Comparison of ENCODE assay signal across 8 mouse cellular contexts in the genomic region with DNA sequence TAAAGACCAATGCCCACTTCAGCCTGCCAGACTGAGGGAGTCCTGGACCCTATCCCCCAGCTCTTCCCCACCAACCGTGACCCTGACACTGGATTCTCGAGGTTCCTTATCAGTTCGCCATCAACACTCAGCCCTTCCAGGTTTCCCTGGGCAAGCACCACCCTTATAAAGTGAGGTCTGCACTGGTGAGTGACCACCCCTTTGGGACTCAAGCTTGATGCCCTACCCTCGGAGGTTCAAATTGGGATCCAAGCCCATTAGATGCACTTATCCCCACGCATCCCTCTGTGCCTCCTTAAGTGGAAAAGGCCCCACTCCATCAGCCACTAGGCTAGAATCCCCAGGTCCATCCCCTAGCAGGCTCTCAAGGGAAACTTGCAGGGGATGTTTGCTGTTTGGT. TPM values are rescaled to one million over a fixed set of nuclear protein-coding genes. Genes with fewer than 3 reads are reported as not detected.
DNase-seq lines count a peak whose midpoint lies in the region; ATAC-seq and TF ChIP-seq lines count a peak whose summit lies in the region.

No protein-coding gene starts in this region.

- H3K9me3 ChIP-seq in lung, embryonic 14.5 days (ENCODE audit: low read depth, low read length), result no peaks in the 10 kb centered on the region
- H3K9me3 ChIP-seq in forebrain, embryonic 11.5 days (ENCODE audit: control insufficient read depth, low read length), result no peaks in the 10 kb centered on the region
- no peaks in the 10 kb centered on the region for H3K9me3 ChIP-seq in intestine, embryonic 15.5 days
- H3K9me3 ChIP-seq in neural tube, embryonic 12.5 days, result no peaks in the 10 kb centered on the region

- ATAC-seq in lung, embryonic 14.5 days (ENCODE audit: insufficient read depth), result no peak
- no peak for ATAC-seq in forebrain, embryonic 11.5 days (replicated peaks; ENCODE audit: low FRiP score)
- no peak for ATAC-seq in intestine, embryonic 15.5 days
- no peak for ATAC-seq in neural tube, embryonic 12.5 days (ENCODE audit: low FRiP score, low read depth)
- ATAC-seq in frontal cortex, adult (ENCODE audit: low TSS enrichment), result no peak

- TF ChIP-seq CTCF in lung, embryonic 14.5 days (IDR thresholded peaks at IDR 0.05; ENCODE audit: low read depth), result no peak

- DNase-seq in lung, embryonic 14.5 days, result no peak
- DNase-seq in lung, postnatal 10 days, result no peak
- DNase-seq in forebrain, embryonic 11.5 days (ENCODE audit: low spot score), result no peak
- DNase-seq in embryo, embryonic 10.5 days (ENCODE audit: low spot score), result no peak
- DNase-seq in lung, adult 18-20 months, result no peak

- no peaks in the 10 kb centered on the region for H3K27me3 ChIP-seq in lung, embryonic 14.5 days (ENCODE audit: insufficient read depth, low read length)
- 0 out of 2 replicates have a peak, but pooled peaks cover 4% of the 10 kb centered on the region for H3K27me3 ChIP-seq in forebrain, embryonic 11.5 days (ENCODE audit: control insufficient read depth, insufficient read depth, low read length)
- no peaks in the 10 kb centered on the region for H3K27me3 ChIP-seq in intestine, embryonic 15.5 days (replicated peaks)
- H3K27me3 ChIP-seq in neural tube, embryonic 12.5 days (replicated peaks), result no peaks in the 10 kb centered on the region

- H3K27ac ChIP-seq in lung, embryonic 14.5 days (ENCODE audit: low read depth), result no peak overlapping the region
- no peak overlapping the region for H3K27ac ChIP-seq in forebrain, embryonic 11.5 days (ENCODE audit: low read depth, low read length)
- H3K27ac ChIP-seq in intestine, embryonic 15.5 days, result no peak overlapping the region
- no peak overlapping the region for H3K27ac ChIP-seq in neural tube, embryonic 12.5 days

- no peaks in the 10 kb centered on the region for H3K36me3 ChIP-seq in lung, embryonic 14.5 days (ENCODE audit: insufficient read depth)
- H3K36me3 ChIP-seq in forebrain, embryonic 11.5 days (ENCODE audit: control insufficient read depth, insufficient read depth, low read length), result no peaks in the 10 kb centered on the region
- no peaks in the 10 kb centered on the region for H3K36me3 ChIP-seq in intestine, embryonic 15.5 days
- H3K36me3 ChIP-seq in neural tube, embryonic 12.5 days, result no peaks in the 10 kb centered on the region

- peak overlapping the region; percentile 82 for H3K4me3 ChIP-seq in lung, embryonic 14.5 days (ENCODE audit: low read depth, low read length)
- H3K4me3 ChIP-seq in forebrain, embryonic 11.5 days (ENCODE audit: low read depth, low read length), result no peak overlapping the region
- H3K4me3 ChIP-seq in intestine, embryonic 15.5 days (replicated peaks), result no peak overlapping the region
- H3K4me3 ChIP-seq in neural tube, embryonic 12.5 days, result peak overlapping the region; percentile 87

- H3K4me2 ChIP-seq in lung, embryonic 14.5 days, result peak overlapping the region; percentile 82
- H3K4me2 ChIP-seq in forebrain, embryonic 11.5 days (ENCODE audit: low read depth, low read length, severe bottlenecking), result peak overlapping the region; percentile 86; the same call in 1 of the 2 replicates
- peak overlapping the region; percentile 92 for H3K4me2 ChIP-seq in intestine, embryonic 15.5 days (replicated peaks)
- H3K4me2 ChIP-seq in neural tube, embryonic 12.5 days (replicated peaks), result peak overlapping the region; percentile 86

- H3K9ac ChIP-seq in lung, embryonic 14.5 days, result no peak overlapping the region
- no peak overlapping the region for H3K9ac ChIP-seq in forebrain, embryonic 11.5 days (ENCODE audit: low read length)
- H3K9ac ChIP-seq in intestine, embryonic 15.5 days, result no peak overlapping the region
- peak overlapping the region; percentile 97 for H3K9ac ChIP-seq in neural tube, embryonic 12.5 days

- H3K4me1 ChIP-seq in lung, embryonic 14.5 days (ENCODE audit: insufficient read depth), result peaks cover 21% of the 10 kb centered on the region
- H3K4me1 ChIP-seq in forebrain, embryonic 11.5 days (replicated peaks; ENCODE audit: control insufficient read depth, insufficient read depth, low read length), result peaks cover 10% of the 10 kb centered on the region; the same call in 1 of the 2 replicates
- peaks cover 37% of the 10 kb centered on the region for H3K4me1 ChIP-seq in intestine, embryonic 15.5 days (replicated peaks)
- peaks cover 45% of the 10 kb centered on the region for H3K4me1 ChIP-seq in neural tube, embryonic 12.5 days

- 53% methylated on average over 5 of the region's 5 CpGs for WGBS in lung, embryonic 14.5 days
- 82% methylated on average over 5 of the region's 5 CpGs for WGBS in forebrain, embryonic 11.5 days
- WGBS in intestine, embryonic 15.5 days, result 74% methylated on average over 5 of the region's 5 CpGs
- 80% methylated on average over 5 of the region's 5 CpGs for WGBS in neural tube, embryonic 12.5 days

RNA-seq across cellular contexts. Expression of a gene that starts 1.9 kb away (rescaled TPM):
- polyA plus RNA-seq in lung, embryonic 14.5 days (2014; fragmentation: Nextera tagmentation; extraction: Ambion mirVana), result 33.8 and 34.2 TPM in 2 replicates
- polyA plus RNA-seq in forebrain, embryonic 11.5 days (2014; fragmentation: Nextera tagmentation; extraction: Ambion mirVana), result 17.4 and 19.1 TPM in 2 replicates
- polyA plus RNA-seq in intestine, embryonic 15.5 days (2015; fragmentation: Nextera tagmentation; extraction: Ambion mirVana), result 8.4 and 8.9 TPM in 2 replicates
- 31.3 and 33.4 TPM in 2 replicates for polyA plus RNA-seq in neural tube, embryonic 12.5 days (2016; fragmentation: Nextera tagmentation; extraction: Ambion mirVana)

RNA-seq across cellular contexts. Expression of a gene that starts 30.2 kb away (rescaled TPM):
- 8.4 and 10.6 TPM in 2 replicates for polyA plus RNA-seq in lung, embryonic 14.5 days (2014; fragmentation: Nextera tagmentation; extraction: Ambion mirVana)
- 8.7 and 9.3 TPM in 2 replicates for polyA plus RNA-seq in forebrain, embryonic 11.5 days (2014; fragmentation: Nextera tagmentation; extraction: Ambion mirVana)
- polyA plus RNA-seq in intestine, embryonic 15.5 days (2015; fragmentation: Nextera tagmentation; extraction: Ambion mirVana), result 10.0 and 10.9 TPM in 2 replicates
- 12.6 and 13.6 TPM in 2 replicates for polyA plus RNA-seq in neural tube, embryonic 12.5 days (2016; fragmentation: Nextera tagmentation; extraction: Ambion mirVana)

Comparison
In these comparisons a context has a peak if more than half of its experiments do, and no peak if none do; other contexts are left out.
1. H3K4me3 ChIP-seq: peak in lung, embryonic 14.5 days (single experiment) and neural tube, embryonic 12.5 days (single experiment); none in forebrain, embryonic 11.5 days (single experiment) and intestine, embryonic 15.5 days (single experiment).
2. Peak in every context shown above with its lines, with median percentiles within 50 percentile points of each other: H3K4me2 ChIP-seq.